Mouse (Mus musculus) ES-Bruce4 (cell line): Measurements from ENCODE around the gene Naa20. TPM values are rescaled to one million over a fixed set of nuclear protein-coding genes. Genes with fewer than 3 reads are reported as not detected.

ENCODE experiments used
- H3K27ac ChIP-seq: 2 replicates; pipeline ENCODE4 v1.5.1; 2012; ENCODE audit warnings: low read length, inconsistent platforms; ENCODE audit not compliant: insufficient read depth
- H3K27me3 ChIP-seq: 2 replicates; pipeline ENCODE4 v1.6.1; 2012; ENCODE audit warnings: mild to moderate bottlenecking, low read length, inconsistent platforms; ENCODE audit not compliant: control insufficient read depth, poor library complexity, insufficient read depth, severe bottlenecking
- H3K36me3 ChIP-seq: 2 replicates; pipeline ENCODE4 v1.6.1; 2012; ENCODE audit warnings: inconsistent platforms, mild to moderate bottlenecking, low read length, moderate library complexity; ENCODE audit not compliant: control insufficient read depth, poor library complexity, insufficient read depth, severe bottlenecking
- H3K4me1 ChIP-seq: one replicate; pipeline ENCODE4 v1.8.1; 2011; ENCODE audit warnings: low read length; ENCODE audit not compliant: control insufficient read depth, insufficient read depth
- H3K4me3 ChIP-seq: 2 replicates; pipeline ENCODE4 v1.5.1; 2011; ENCODE audit warnings: low read depth, mild to moderate bottlenecking, low read length
- H3K9ac ChIP-seq: 2 replicates; pipeline ENCODE4 v1.6.1; 2012; ENCODE audit warnings: low read depth, mild to moderate bottlenecking, inconsistent platforms; ENCODE audit not compliant: poor library complexity, severe bottlenecking
- H3K9me3 ChIP-seq: replicated peaks from 2 replicates; pipeline ENCODE4 v1.6.1; 2012; ENCODE audit warnings: mild to moderate bottlenecking, low read length, inconsistent platforms; ENCODE audit not compliant: control insufficient read depth, poor library complexity, insufficient read depth, severe bottlenecking
- CTCF ChIP-seq: IDR thresholded peaks from one replicate; pipeline ENCODE4 v1.8.1; 2011; ENCODE audit warnings: low read depth, low read length
- EP300 ChIP-seq: IDR thresholded peaks from 2 replicates; pipeline ENCODE4 v1.6.1; 2011; ENCODE audit warnings: low read depth, low read length; ENCODE audit not compliant: insufficient read depth
- POLR2A ChIP-seq: IDR thresholded peaks from one replicate; pipeline ENCODE4 v1.8.1; 2011; ENCODE audit warnings: low read length; ENCODE audit not compliant: insufficient read depth
- polyA plus RNA-seq: library from polyadenylated mRNA; stranded (reverse); fragments of >200 nt; gene quantifications from 2 replicates; pipeline ENCODE4 v1.2.4, GENCODE M21; 2011; ENCODE audit warnings: low read depth; ENCODE audit not compliant: missing spikeins, insufficient read depth, insufficient read length

Gene Naa20
- polyA plus RNA-seq, 1 experiment = 114 TPM

GRCm38 (mm10) chr2:145873953-145874352 lies 27.9 kb upstream of the Naa20 start:
- H3K4me1 ChIP-seq = no peaks in the 10 kb centered on the region
- H3K4me3 ChIP-seq = no peak overlapping the region
- TF ChIP-seq POLR2A = no peak
- no peak for TF ChIP-seq EP300
- no peak for TF ChIP-seq CTCF
- H3K27me3 ChIP-seq = no peaks in the 10 kb centered on the region
- no peak overlapping the region for H3K27ac ChIP-seq
- H3K36me3 ChIP-seq = no peaks in the 10 kb centered on the region
- H3K9ac ChIP-seq = no peak overlapping the region
- H3K9me3 ChIP-seq = no peaks in the 10 kb centered on the region

GRCm38 (mm10) chr2:145874879-145875482 lies 26.9 kb upstream of the Naa20 start:
- Histone ChIP-seq H3K4me1 (no peaks in the 10 kb centered on the region), H3K9me3 (no peaks in the 10 kb centered on the region), H3K4me3 (no peak overlapping the region), H3K27me3 (no peaks in the 10 kb centered on the region), H3K27ac (no peak overlapping the region), H3K9ac (no peak overlapping the region), H3K36me3 (no peaks in the 10 kb centered on the region)
- TF ChIP-seq POLR2A (no peak), EP300 (no peak), CTCF (no peak)

- Histone ChIP-seq H3K27me3 (no peaks in the 10 kb centered on the region), H3K36me3 (no peaks in the 10 kb centered on the region), H3K27ac (no peak overlapping the region), H3K4me1 (no peaks in the 10 kb centered on the region), H3K4me3 (no peak overlapping the region), H3K9me3 (no peaks in the 10 kb centered on the region; the same call in 1 of the 2 replicates), H3K9ac (no peak overlapping the region)
- TF ChIP-seq POLR2A (no peak), CTCF (no peak), EP300 (no peak)
These were observed 24.7 kb upstream of the Naa20 start for GRCm38 (mm10) chr2:145877191-145877590.

GRCm38 (mm10) chr2:145880887-145881747 lies 20.8 kb upstream of the Naa20 start:
- H3K27ac ChIP-seq = no peak overlapping the region
- no peaks in the 10 kb centered on the region for H3K36me3 ChIP-seq
- H3K9me3 ChIP-seq = no peaks in the 10 kb centered on the region; the same call in 1 of the 2 replicates
- H3K9ac ChIP-seq = no peak overlapping the region
- peaks cover 4% of the 10 kb centered on the region for H3K4me1 ChIP-seq
- TF ChIP-seq CTCF (no peak), POLR2A (no peak), EP300 (no peak)
- H3K4me3 ChIP-seq = no peak overlapping the region
- no peaks in the 10 kb centered on the region for H3K27me3 ChIP-seq

GRCm38 (mm10) chr2:145881932-145882331 lies 20.0 kb upstream of the Naa20 start:
- H3K9me3 ChIP-seq = no peaks in the 10 kb centered on the region; the same call in 1 of the 2 replicates
- TF ChIP-seq CTCF (no peak), EP300 (no peak), POLR2A (no peak)
- no peaks in the 10 kb centered on the region for H3K36me3 ChIP-seq
- H3K27me3 ChIP-seq = no peaks in the 10 kb centered on the region
- H3K4me3 ChIP-seq = no peak overlapping the region
- H3K9ac ChIP-seq = no peak overlapping the region
- peaks cover 4% of the 10 kb centered on the region for H3K4me1 ChIP-seq
- no peak overlapping the region for H3K27ac ChIP-seq

DNA sequence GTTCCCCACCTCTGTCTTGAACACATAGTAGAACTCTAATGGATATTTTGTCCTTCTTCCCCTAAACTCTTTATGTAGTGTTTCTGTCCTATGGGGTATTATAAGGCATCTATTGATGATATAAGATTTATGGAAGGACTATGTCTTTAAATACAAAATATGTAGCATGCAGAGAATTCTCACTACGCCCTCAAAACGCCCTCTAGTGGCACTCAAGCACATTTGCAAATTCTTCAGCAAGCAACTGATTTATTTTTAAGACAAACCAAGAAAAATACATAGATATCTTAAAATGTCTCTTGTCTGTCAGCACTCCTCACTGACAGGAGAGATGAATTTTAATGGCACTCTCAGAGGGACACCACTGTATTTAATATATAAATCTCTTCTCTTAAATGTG lies 19.5 kb upstream of the Naa20 start:
- H3K9ac ChIP-seq = no peak overlapping the region
- peaks cover 4% of the 10 kb centered on the region for H3K4me1 ChIP-seq
- H3K27ac ChIP-seq = no peak overlapping the region
- H3K4me3 ChIP-seq = no peak overlapping the region
- H3K36me3 ChIP-seq = no peaks in the 10 kb centered on the region
- no peaks in the 10 kb centered on the region for H3K27me3 ChIP-seq
- no peak for TF ChIP-seq EP300
- TF ChIP-seq CTCF = no peak
- no peak for TF ChIP-seq POLR2A
- no peaks in the 10 kb centered on the region; the same call in 1 of the 2 replicates for H3K9me3 ChIP-seq
